Mouse (Mus musculus) brain, embryonic 14.5 days (tissue): ENCODE data around the gene Gm12184.

ENCODE experiments used
- CTCF ChIP-seq: fragments of 200-500 bp; IDR thresholded peaks from 2 replicates; pipeline ENCODE4 v1.5.1; 2012; ENCODE audit warnings: inconsistent platforms, mild to moderate bottlenecking, moderate library complexity, borderline replicate concordance; ENCODE audit not compliant: insufficient read depth, insufficient read length; ENCODE audit errors: extremely low read depth
- POLR2A ChIP-seq: fragments of 200-500 bp; IDR thresholded peaks from 2 replicates; pipeline ENCODE4 v1.6.1; 2012; ENCODE audit warnings: mild to moderate bottlenecking, inconsistent platforms, borderline replicate concordance; ENCODE audit not compliant: poor library complexity, insufficient read depth, insufficient read length, severe bottlenecking; ENCODE audit errors: extremely low read depth

DNA sequence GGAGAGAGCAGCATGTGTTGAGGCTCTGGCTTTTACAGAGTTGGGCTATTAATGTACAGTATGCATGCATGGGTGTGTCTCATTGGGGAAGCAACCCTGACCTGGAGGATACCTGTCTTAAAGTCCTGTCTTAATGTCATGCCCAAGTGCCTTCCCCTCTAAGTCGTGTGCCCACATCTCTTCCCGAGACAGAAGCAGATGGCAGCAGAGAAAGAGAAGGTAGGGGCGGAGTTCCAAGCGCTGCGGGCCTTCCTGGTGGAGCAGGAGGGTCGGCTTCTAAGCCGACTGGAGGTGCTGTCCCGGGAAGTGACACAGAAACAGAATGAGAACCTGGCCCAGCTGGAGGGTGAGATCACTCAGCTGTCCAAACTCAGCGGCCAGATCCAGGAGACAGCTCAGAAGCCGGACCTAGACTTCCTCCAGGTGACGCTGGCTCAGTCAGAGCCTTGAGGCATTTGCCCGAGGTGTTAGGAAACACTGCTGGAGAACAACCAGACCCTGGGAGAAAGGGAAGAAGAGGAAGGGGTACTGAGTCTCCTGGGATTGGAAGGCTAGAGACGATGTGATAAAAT is 18.9 kb upstream of the Gm12184 start:
- TF ChIP-seq CTCF, result no peak
- TF ChIP-seq POLR2A, result no peak
